Mouse (Mus musculus) kidney, postnatal 36 days (tissue): ENCODE data around the gene Vars.
"Not testable (repeated sequence)": the region's sequence is repeated elsewhere in the genome, so short reads cannot be mapped to it uniquely, and the experiment has no call there.

Source experiments
- DNase-seq, 2 experiments: peaks; one replicate each; pipeline ENCODE4 v3.0.0; 2021 to 2022; ENCODE audit warnings: mixed read lengths in 2 of 2

Gene Vars

DNA sequence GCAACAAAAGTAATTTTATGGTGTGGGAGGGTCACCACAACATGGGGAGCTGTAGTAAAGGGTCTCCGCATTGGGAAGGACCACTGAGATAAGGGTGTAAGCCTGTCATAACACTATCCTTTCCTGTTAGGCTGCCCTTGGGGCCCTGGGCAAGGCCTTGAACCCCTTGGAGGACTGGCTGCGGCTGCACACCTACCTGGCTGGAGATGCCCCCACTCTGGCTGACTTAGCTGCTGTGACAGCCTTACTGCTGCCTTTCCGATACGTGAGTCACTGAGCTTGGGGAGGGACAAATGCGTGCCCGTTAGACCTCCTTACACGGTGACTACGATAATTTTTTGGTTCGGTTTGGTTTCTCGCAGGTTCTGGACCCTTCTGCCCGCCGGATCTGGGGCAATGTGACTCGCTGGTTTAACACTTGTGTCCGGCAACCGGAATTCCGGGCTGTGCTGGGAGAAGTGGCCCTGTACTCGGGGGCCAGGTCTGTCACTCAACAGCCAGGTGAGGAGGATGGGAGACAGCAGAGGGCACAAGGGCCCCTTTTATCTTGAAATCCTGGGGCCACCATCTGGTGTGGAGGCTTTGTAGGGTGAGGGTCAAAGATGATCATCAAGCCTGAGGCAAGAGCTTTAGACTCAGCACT, 3.4 kb downstream of the Vars start:
- DNase-seq, result no peak

DNA sequence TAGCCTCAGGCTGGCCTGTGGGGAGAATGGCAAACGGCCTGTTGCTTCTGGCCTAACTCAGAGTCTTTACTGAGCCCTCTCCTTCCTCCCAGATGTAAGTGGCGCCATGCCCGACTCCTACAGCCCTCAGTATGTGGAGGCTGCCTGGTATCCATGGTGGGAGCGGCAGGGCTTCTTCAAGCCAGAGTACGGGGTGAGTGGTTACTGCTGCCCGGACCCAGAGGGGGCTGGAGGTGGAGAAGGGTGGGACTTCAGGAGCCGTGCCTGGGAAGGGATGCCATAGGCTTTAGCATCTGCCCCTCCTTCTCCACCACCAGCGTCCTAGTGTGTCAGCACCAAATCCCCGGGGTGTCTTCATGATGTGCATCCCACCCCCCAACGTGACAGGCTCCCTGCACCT, 4.4 kb downstream of the Vars start:
- no peak for DNase-seq

DNA sequence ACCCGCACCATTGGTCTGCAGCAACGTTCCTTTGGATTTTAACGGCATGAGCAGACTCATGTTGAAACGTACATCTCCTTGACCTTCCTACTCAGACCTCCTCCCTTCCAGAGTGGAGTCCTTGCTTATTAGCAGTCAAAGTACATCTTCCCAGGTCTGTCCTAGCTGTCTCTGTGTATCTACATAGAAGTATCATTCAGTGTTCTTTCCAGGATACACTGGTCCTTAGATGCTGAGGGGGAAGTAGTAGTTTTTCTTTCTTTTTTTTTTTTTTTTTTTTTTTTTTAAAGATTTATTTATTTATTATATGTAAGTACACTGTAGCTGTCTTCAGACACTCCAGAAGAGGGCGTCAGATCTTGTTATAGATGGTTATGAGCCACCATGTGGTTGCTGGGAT, 5.1 kb downstream of the Vars start:
- DNase-seq, result not testable (repeated sequence)

DNA sequence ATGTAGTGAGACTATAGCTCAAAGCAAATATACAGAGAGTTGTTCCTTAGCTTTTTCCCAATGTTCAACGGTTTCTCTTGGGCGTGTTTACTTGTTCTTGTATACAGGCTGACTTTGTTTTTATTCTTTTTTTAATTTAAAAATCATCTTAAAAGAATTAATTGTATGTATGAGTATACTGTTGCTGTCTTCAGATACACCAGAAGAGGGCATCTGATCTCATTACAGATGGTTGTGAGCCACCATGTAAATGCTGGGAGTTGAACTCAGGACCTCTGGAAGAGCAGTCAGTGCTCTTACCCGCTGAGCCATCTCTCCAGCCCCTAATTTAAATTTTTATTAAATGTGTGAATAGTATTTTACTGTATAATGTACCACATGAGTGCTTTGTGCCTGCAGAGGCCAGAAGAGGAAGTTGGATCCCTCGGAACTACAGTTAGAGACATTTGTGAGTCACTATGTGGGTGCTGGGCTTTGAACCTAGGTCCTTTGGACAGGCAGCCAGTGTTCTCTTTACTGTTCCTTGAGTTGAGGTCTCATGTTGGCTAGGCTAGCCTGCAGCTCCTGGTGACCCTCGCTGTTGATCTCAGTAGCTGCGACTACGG, 6.7 kb downstream of the Vars start:
- DNase-seq, result no peak

GRCm38 (mm10) chr17:35009586-35009985, 8.8 kb downstream of the Vars start:
- no peak for DNase-seq

GRCm38 (mm10) chr17:35011440-35011839, 10.7 kb downstream of the Vars start:
- DNase-seq, result no peak

GRCm38 (mm10) chr17:35012430-35012829, 11.6 kb downstream of the Vars start:
- no peak for DNase-seq

- no peak for DNase-seq
Observed at GRCm38 (mm10) chr17:35013221-35013620, 12.4 kb downstream of the Vars start.

- DNase-seq, result no peak
Observed at GRCm38 (mm10) chr17:35015296-35015695, 14.5 kb downstream of the Vars start.

GRCm38 (mm10) chr17:35016376-35016775, 15.6 kb downstream of the Vars start, which contains the start of gene Vwa7:
TSS of gene Vwa7 (plus strand) at chr17:35016579.
- DNase-seq, result peak; percentile 45 to 62

GRCm38 (mm10) chr17:35016791-35017705, 16.3 kb downstream of the Vars start:
- no peak for DNase-seq

- DNase-seq, result no peak
Observed at GRCm38 (mm10) chr17:35017706-35018030, 16.9 kb downstream of the Vars start.

DNA sequence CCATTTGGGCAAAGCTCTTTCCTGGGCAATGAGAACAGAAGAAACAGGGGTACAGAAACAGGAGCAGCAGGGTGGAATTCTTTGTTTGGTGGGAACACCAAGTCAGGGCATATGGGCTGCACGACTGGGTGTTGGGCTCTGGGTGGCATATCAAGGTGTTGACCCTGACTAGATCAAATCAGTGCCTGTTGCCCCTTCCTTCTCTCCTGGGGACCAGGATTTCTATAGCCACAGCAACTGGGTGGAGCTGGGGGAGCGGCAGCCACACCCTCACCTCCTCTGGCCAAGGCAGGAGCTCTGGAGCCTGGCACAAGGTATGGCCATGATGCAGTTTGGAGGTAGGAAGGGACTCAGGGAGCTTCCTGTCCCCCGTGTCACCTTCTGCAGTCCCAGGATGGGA, 17.4 kb downstream of the Vars start:
- DNase-seq, result no peak

DNA sequence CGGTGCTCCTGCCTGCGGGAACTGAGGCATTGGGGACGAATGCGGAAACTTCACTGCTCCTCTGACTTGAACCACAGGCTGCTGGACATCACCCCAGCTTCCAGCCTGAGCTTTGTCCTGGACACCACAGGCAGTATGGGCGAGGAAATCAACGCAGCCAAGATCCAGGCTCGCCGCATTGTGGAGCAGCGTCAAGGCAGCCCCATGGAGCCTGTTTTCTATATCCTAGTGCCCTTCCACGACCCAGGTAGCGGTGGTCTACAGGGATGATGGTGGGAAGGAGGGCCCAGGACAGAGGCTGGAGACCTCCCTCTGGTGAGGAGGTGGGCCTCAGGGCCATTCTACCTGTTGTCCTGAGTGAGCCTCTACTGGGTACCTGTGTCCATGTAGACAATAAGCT, 19.1 kb downstream of the Vars start:
- DNase-seq, result no peak

GRCm38 (mm10) chr17:35020551-35020950, 19.8 kb downstream of the Vars start:
- no peak for DNase-seq

DNA sequence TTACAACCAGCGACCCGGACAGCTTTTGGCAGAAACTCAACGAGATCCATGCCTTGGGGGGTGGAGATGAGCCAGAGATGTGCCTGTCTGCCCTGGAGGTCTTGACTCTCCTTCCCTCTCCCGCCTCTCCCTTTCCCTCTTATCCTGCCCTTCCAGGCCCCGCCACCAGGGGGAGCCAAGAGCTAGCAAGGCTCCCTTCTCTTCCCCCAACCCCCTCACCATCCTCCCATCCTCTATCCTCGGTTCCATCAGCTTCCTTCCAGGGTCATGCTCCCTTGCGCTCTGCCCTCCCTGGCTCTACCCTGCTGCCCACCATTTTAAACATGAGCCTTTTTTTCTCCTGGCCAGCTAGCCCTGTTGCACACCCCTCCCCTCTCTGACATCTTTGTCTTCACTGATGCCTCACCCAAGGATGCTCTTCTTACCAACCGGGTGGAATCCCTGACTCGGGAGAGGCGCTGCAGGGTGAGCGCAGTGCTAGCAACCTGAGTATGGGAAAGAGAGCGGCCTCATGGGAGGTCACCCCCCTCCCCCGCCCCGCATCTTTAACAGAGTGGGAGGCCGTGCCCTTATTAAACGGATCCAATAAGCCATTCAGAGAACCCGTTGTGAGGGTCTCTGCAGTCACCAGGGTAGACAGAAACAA, 20.5 kb downstream of the Vars start:
- DNase-seq, result peak; percentile 87 to 95

DNA sequence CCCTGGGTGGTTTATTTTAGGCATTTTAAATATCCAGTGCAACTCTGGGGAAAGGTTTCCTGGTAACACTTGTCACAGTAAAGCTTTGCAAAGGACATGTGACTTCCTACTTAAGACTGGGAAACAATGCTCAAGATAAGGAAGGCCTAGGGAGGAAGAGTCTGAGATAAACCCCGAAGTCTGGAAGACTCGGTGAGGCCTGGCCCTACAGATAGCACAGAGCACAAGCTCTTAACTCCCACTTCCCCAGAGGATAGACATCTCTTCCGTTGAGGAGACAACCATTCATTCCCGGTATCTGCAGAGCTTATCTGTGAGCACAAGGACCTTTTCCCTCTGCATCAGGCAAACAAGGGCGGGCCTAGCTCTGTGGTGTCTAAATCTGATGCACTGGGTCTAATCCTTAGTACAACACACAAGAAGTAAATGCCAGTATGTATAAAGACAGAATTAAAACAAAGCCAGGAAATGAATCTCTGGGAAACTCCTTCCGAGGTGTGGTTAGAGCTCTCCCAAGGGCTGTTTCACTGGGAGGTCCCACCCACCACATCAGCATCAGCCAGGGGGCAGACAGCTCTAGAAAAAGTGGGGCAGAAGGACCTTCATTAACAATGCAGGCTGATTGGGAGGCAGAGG, 21.2 kb downstream of the Vars start:
- peak; percentile 19 to 32 for DNase-seq

DNA sequence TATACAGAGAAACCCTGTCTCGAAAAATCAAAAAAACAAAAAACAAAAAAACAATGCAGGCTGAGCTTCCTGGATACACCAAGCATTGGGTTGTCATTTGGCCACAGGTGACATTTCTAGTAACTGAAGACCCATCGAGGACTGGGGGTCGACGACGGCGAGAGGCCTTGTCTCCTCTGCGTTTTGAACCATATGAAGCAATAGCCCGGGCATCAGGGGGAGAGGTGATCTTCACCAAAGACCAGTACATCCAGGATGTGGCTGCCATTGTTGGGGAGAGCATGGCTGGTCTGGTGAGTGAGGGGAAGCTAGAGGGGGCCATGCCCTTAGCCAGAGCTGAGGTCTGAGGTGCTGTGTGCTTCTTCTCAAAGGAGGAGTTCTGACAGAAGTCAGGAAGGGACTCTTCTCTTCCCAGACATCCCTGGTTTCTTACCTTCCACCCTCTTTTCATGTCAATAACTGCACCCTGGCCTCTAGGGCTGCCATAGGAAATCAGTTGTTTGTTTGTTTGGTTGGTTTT, 21.8 kb downstream of the Vars start:
- no peak for DNase-seq

GRCm38 (mm10) chr17:35023221-35023620, 22.4 kb downstream of the Vars start:
- DNase-seq, result no peak

DNA sequence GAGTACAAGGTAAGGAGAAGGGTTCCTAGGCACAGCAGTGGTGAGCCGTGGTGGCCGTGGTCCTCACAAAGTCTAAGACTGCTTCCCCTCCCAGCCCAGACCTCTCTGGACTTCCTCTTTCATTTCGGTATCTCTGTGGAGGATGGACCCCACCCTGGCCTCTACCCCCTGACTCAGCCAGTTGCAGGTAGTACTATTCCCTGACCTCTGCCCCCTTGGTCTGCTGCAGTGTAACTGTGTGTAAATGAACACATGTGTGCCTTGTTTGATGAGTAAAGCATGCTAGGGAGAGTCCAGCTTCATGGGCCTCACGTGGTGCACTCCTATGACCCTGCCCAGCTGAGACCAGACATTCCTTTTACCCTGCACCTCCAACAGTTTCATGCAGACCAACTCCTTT, 23.0 kb downstream of the Vars start:
- DNase-seq, result no peak

GRCm38 (mm10) chr17:35024261-35024660, 23.5 kb downstream of the Vars start:
- no peak for DNase-seq

DNA sequence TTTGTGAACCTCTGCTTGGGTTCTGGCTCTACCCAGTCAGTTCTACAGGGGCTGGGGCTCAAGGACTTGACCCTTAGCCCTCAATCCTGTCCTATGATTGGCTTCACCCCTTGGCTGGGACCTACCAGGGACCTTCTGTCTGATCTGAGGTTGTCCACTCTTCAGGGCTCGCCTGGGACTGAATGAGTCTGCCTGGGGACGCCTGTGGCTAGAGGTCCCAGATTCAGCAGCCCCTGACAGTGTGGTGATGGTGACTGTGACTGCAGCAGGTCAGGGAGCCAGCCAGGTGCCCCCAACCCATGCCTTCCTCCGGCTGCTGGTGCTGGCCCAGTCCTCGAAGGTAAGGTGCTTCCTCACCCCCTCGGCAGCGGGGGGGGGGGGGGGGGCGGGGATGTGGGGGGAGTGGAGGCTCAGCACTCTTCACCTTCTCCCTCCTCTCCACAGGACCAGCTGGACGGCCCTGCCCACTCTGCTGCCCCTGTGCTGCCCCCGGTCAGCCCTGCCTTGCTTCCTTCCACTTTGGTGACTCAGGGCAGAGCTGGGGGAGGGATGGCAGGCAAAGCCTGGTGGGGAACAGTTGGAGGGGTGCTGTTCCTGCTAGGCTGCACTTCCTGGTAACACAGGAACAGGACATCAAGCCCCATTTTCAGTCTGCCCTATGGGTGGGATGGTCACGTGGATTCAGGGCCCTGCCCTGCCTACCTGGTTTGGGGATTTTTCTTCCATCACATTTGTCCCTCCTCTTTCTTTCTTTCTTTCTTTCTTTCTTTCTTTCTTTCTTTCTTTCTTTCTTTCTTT, 24.1 kb downstream of the Vars start:
- DNase-seq, result no peak
